Mouse (Mus musculus) liver, postnatal 0 days (tissue): ENCODE measurements at regions not wholly inside any gene's neighbourhood (a gene's known extent, or its start where the extent isn't known, plus 50 kb on each side); places are given as distances from the start of the nearest gene placed in this dataset.

Source experiments
- CTCF ChIP-seq: sonication (generic); IDR thresholded peaks from 2 replicates; pipeline ENCODE4 v1.5.1; 2016; ENCODE audit warnings: antibody characterized with exemption, low read depth
- EP300 ChIP-seq: IDR thresholded peaks from 2 replicates; pipeline ENCODE4 v1.6.1; 2016; ENCODE audit warnings: antibody characterized with exemption, low read depth, mild to moderate bottlenecking

DNA sequence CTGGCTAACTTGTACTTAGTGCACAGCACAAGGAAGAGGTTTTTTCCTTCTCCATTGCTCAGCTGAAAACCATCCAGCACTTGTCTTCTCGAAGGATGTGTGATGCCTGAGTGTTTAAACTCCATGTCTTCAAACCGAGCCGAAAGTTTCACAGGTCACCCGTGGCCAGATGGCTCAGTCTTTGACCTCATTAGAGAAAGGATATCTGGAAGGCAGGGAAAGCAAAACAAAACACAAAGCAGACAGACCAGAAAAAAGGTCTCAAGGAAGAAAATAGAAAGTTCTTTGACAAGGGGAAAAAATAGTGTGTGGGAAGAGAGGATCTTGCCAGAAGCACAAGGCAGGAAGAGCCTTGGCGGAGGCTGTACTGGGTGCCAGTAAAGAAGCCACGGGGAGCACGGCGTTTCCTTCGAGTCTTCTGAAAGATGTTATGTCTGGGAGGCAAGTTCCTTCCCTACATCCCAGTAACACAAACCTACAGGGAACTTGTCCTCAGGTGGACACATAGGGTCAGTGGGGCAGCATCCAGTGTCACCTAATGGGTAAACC lies 108.9 kb upstream of the Ngf start:
- TF ChIP-seq EP300, result no peak
- no peak for TF ChIP-seq CTCF
